Mouse (Mus musculus) gastrocnemius, adult 2 months (tissue): ENCODE measurements around the gene Gm20219. TPM values are rescaled to one million over a fixed set of nuclear protein-coding genes. Genes with fewer than 3 reads are reported as not detected.

Experiments used
- DNase-seq: peaks from one replicate; pipeline ENCODE4 v3.0.0; 2022
- H3K27ac ChIP-seq: fragments of 200-600 bp; 2 replicates; pipeline ENCODE4 v1.8.1; 2022; ENCODE audit warnings: mild to moderate bottlenecking
- H3K4me3 ChIP-seq: fragments of 200-600 bp; 2 replicates; pipeline ENCODE4 v1.8.1; 2022; ENCODE audit warnings: mild to moderate bottlenecking, moderate library complexity
- CTCF ChIP-seq: fragments of 200-600 bp; IDR thresholded peaks from 2 replicates; pipeline ENCODE4 v1.8.1; 2022; ENCODE audit warnings: antibody characterized with exemption, mild to moderate bottlenecking, moderate library complexity
- intact Hi-C: fragments of 180-260 bp; cut with DNase I; formaldehyde crosslinking; loops from one replicate; pipeline ENCODE4 v1.15.1; 2025
- long read RNA-seq, 2 experiments: library from polyadenylated mRNA; stranded (forward); transcript quantifications; one replicate each; pipeline ENCODE4 v2.0.0; 2021
- total RNA-seq, 2 experiments: library from RNA; stranded (reverse); gene quantifications; 2 replicates each; pipeline ENCODE4 v1.2.3; 2021

Gene Gm20219
- total RNA-seq, result 1 to 10 TPM in 1 of 2 experiments, under 1 TPM in 1; 0.89 to 1.1 TPM
- long read RNA-seq, experiment 1, result 0 reads
- long read RNA-seq, experiment 2, result 0 reads

DNA sequence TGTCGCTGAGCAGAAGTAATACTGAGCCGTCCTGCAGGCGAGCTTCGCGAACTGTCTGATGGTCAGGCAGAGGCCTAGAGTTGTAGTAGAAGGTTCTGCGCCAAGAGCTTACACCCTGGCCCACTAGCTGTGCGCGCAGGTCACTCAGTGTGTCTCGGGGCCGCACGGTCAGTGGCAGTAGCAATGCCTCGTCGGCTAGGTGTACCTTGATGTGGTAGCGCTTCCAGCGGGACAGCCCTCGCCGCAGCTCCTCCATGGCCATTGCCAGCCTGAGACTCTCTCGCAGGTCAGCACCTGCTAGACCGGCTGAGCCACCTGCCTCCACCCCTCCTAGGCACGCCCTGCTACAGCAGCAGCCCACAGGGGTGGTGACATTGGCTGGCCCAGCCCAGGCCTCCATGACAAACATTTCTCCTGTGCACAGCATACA is at the start of gene Gm20219:
TSS of gene Gm20219 (minus strand) at position 266 of the 430 bp plus-strand sequence.
- intact Hi-C loops, result loop anchor here (5.0 to 10.0 kb wide), 3 partner anchors 72 to 129 kb away; no protein-coding TSS in a partner anchor

DNA sequence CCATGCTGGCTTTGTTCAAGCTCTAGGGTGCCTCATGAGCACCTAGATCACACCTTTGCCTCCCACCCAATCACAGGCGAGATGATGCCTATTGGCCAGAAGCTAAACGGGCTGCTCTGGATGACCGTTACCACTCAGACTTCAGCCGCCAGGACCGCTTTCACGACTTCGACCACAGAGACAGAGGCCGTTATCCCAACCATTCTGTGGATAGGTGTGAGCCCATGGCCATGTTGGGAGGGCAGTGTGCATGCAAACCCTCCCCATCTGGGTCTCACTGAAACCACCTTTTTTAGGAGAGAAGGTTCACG is 49.8 kb upstream of the Gm20219 start:
- Histone ChIP-seq H3K27ac (no peak overlapping the region), H3K4me3 (no peak overlapping the region)
- intact Hi-C loops, result loop anchor here (10.0 kb wide), 1 partner anchor 489 kb away; the partner anchor contains the start of gene Plin5
- DNase-seq, result no peak
- no peak for TF ChIP-seq CTCF

More for the DNA sequence above, at the start of gene Gm20219:
- no peak within 1 kb of the TSS for H3K27ac ChIP-seq
- TF ChIP-seq CTCF, result no peak
- H3K4me3 ChIP-seq, result no peak within 1 kb of the TSS
- no peak for DNase-seq

DNA sequence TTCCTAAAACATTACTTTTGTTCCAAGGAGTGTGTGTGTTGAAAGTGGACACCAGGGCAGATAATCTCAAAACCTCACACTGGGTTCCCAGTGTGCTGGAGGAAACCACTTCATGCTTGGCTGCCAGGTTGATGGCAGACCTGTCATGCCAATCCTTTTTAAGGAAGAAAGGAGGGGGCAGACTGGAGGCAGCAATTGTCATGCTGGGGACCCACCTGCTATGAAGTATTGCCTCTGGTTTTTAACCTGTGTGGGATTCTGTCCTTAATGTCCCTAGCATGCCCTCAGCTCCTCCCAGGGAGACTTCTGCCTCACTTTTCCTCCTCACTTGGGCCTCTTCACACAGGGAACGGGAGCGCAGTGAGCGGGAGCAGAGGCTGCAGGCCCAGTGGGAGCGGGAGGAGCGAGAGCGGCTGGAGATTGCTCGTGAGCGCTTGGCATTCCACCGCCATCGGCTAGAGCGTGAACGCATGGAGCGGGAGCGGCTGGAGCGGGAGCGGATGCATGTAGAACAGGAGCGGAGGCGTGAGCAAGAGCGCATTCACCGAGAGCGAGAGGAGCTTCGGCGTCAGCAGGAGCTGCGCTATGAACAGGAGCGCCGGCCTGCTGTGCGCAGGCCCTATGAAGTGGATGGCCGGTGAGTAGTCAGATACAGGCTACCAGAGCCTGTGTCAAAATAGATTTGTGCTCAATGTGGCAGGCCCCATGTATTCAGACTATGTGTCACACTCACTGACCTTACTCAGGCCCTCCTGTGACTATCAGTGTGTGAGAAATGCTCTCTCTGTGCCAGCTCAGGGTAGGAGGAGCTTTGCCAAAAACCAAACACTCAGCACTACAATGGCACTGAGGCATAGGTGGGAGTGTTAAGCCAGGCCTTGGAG is 49.2 kb upstream of the Gm20219 start:
- no peak overlapping the region for H3K27ac ChIP-seq
- intact Hi-C loops, result loop anchor here (10.0 kb wide), 1 partner anchor 489 kb away; the partner anchor contains the start of gene Plin5
- no peak for TF ChIP-seq CTCF
- DNase-seq, result no peak
- H3K4me3 ChIP-seq, result no peak overlapping the region

DNA sequence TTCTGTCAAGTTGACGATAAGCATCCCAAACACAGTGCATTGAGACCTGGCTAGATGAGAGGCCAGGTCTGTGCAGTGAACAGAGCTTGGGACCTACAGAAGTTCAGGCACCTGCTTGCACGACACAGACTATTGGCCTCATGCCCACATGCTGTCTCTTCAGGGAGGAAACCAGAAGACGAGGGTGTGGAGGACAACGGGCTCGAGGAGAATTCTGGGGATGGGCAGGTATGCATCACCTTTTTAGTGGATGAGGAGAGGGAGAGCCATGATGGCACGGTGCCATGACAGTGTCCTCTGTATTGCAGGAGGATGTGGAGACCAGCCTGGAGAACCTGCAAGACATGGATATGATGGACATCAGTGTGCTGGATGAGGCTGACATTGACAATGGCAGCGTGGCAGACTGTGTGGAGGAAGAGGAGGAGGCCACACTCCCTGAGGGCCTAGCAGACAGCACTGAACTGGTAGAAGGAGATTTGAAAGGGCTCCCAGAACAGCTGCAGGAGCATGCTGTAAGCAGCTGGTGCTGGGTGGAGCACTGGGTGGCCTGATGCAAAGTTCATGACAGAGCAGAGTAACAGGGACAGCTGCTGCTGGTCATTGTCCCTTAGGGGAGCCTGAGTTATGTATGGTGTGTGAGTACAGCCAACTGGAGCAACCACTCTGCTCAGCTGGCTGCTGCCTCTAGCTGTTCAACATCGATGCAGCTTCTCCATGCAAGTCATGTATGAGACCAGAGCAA is 39.5 kb upstream of the Gm20219 start:
- Histone ChIP-seq H3K27ac (peak overlapping the region; percentile 58), H3K4me3 (no peak overlapping the region)
- no peak for TF ChIP-seq CTCF
- peak; percentile 39 for DNase-seq
- intact Hi-C loops, result loop anchor here (2.0 kb wide), 1 partner anchor 15 kb away; the partner anchor contains the start of gene 2410015M20Rik

DNA sequence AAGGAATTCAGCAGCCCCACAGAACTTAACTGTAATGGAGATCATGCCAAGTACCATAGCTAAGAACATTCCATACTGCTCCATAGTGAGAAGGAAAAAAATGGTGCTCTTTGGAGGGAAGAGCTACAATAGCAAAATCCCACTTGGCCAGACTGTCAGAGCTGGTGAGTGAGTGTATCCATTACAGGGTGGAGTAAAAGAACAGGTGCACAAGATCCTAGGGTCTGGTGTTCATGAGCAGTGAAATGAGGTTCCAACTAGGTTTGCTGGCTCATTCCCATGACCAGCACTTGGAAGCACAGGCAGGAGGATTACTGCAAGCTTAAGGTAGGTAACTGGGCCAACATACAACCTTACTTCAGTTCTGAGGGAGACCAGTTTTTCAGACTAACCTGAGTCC is 38.4 kb upstream of the Gm20219 start:
- DNase-seq, result peak; percentile 45
- Histone ChIP-seq H3K27ac (peak overlapping the region; percentile 58), H3K4me3 (no peak overlapping the region)
- intact Hi-C loops, result no loop called here
- TF ChIP-seq CTCF, result no peak

DNA sequence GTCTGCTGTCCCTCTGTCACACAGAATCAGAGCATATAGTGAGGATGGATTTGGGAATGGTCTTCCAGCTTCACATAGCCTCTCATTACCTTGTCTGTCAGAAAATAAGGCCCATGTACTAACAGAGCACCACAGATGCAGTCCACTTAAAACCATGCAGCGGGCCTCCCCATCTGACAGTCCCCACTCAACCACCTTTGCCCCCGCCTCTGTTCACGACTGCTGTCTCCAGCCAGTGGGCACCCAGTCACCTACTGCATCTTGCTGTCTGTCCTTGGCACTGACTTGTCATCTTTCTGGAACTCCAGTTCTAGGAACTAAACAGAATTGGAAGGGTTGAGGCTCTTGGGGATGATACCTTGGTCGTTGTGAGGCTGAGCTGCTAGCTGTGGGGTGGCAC is 34.7 kb upstream of the Gm20219 start:
- intact Hi-C loops, result no loop called here
- no peak for TF ChIP-seq CTCF

DNA sequence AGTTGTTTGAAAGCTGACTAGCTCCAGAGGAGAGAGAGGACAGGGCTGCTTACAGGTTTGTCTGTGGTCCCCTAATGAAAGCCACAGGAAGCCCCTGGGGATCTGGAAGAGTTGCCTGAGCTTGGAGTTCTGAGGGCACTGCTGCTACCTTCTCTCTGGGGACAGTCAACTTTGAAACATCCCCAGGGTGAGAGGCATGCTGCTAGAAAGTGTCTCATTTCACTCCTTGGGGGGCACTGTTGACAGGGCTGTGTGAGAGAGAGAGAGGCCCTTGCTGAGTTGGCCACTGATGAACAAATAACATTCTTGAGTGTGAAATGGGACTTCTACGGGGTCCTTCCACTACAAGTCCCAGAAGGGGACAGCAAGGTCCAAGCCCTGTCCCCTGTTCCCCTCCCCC is 33.6 kb upstream of the Gm20219 start:
- Histone ChIP-seq H3K4me3 (peak overlapping the region; percentile 88), H3K27ac (no peak overlapping the region)
- no peak for DNase-seq
- intact Hi-C loops, result no loop called here
- no peak for TF ChIP-seq CTCF

More for the DNA sequence above, 34.7 kb upstream of the Gm20219 start:
- no peak for DNase-seq
- Histone ChIP-seq H3K27ac (no peak overlapping the region), H3K4me3 (no peak overlapping the region)

DNA sequence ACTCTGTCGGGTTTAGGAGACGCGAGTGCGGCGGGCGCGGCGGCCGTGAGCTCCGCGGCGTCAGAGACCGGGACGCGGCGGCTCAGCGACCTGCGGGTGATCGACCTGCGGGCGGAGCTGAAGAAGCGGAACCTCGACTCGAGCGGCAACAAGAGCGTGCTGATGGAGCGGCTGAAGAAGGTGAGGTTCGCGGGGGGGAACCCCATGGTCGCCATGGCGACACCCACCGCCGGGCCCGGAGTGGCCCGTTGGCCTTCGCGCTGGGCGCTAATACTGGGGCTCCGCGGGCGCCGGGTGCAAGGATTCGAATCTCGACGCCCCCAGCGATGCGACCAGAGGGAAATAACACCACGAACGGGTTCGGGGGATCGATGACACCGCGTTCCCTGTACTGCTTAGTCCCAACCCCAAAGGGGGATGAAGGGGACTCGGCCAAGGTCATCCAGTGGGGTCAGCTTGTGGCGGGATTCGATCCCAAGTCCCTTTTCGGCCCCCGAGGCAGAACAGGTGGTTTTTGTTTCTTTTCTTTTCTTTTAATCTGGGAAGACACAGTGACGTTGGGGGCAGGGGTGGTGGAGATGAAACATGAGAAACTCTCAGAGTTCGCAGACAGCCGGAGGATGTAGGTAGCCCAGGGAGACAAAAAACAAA is 31.1 kb upstream of the Gm20219 start:
- DNase-seq, result peak; percentile 67
- Histone ChIP-seq H3K27ac (peak overlapping the region; percentile 100), H3K4me3 (peak overlapping the region; percentile 88)
- TF ChIP-seq CTCF, result no peak
- intact Hi-C loops, result no loop called here

GRCm38 (mm10) chr17:56584257-56585130 is 30.3 kb upstream of the Gm20219 start, which contains the start of the genes Safb2 and Safb:
Gene Safb2 (minus strand): TSS chr17:56584585.
Gene Safb (plus strand): TSS chr17:56584825.
- peak within 1 kb of the TSS; percentile 88 for H3K4me3 ChIP-seq
- H3K27ac ChIP-seq, result peak within 1 kb of the TSS; percentile 100
- TF ChIP-seq CTCF, result no peak
- peak; percentile 100 for DNase-seq
- intact Hi-C loops, result no loop called here

DNA sequence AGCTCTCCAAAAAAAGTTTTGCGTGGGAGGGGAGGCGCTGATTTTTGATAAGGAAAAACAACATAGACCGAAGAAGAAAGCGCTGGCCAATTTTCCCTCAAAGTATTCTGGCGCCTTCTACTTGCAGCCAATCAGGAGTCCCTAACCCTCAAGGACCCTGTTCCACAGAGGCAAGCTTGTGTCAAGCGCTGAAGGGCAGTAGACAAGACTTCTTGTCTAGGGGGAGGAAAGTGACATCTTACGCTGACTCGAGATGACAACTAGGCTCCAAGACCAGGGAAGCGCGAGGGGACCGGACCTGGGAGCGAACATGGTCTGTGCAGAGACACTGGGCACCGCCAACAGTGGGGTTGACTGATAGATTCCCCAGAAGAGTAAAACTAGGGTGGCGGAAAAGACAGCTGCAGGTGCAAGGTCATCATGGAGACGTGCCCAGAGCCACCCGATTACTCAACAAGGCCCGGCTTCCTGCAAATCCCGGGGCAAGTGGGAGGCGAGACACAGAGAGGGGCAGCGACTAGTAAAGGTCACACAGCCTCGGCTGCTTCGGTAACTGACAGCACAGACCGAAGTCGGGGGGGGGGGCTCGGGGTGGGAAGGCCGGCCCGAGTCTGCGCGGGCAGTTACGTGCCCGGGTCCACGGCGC is 29.5 kb upstream of the Gm20219 start:
- DNase-seq, result peak; percentile 80
- intact Hi-C loops, result no loop called here
- Histone ChIP-seq H3K4me3 (peak overlapping the region; percentile 88), H3K27ac (peak overlapping the region; percentile 100)
- TF ChIP-seq CTCF, result no peak

DNA sequence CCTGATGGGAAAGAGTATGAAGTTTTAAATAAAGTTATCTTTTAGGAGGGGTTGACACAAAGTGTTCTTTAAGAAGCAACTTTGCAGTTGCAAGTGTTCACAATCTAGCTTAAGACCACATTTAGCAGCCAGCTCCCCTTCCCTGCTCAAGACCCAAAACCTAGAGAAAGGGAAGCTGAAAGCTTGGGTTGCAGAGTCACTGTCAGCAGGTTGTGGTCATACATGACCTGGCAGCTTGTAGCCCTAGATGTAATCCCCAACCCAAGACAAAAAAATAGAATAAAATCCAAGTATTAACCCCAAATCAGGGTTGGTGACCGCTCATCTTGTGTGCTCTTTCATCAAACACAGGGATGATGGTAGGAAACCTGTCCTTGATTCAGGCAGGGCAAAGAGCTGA is 28.9 kb upstream of the Gm20219 start:
- TF ChIP-seq CTCF, result no peak
- H3K4me3 ChIP-seq, result peak overlapping the region; percentile 88
- intact Hi-C loops, result no loop called here
- DNase-seq, result no peak
- peak overlapping the region; percentile 100 for H3K27ac ChIP-seq
